Comparison of ENCODE assay signal across 28 mouse cellular contexts in the genomic region with DNA sequence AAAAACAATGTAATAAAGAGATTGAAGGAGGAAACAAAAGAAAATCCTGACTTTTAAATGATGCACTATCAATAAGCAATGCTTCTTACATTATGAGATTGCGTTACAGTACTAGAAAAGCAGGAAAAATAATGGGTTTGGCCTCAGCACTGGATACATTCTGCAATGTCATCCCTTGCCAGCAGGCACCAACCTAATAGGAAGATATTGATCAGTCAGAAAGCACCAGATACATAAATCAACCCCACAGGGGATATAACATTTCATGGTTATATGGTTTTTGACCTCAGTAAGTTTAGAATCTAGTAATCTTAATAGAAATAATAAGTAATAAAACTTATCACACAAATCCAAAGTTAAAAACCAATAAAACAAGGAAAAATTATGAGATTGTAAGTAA. TPM values are rescaled to one million over a fixed set of nuclear protein-coding genes. Genes with fewer than 3 reads are reported as not detected.
DNase-seq lines count a peak whose midpoint lies in the region; ATAC-seq and TF ChIP-seq lines count a peak whose summit lies in the region.
"Had no signal": no experiment of that assay in that cellular context is flagged by ENCODE, and none has a peak within 500 bp of the region (broad histone marks: within the 10 kb centered on the region; RNA-seq: fewer than 3 reads in every experiment).

No protein-coding gene starts in this region.

- no peak for TF ChIP-seq POLR2A in cortical plate, adult 2 months (IDR thresholded peaks at IDR 0.05; ENCODE audit: extremely low read depth, insufficient read depth, low read length)
- TF ChIP-seq POLR2A in kidney, adult 2 months (IDR thresholded peaks at IDR 0.05; ENCODE audit: low read depth, low read length): no peak

- TF ChIP-seq CTCF in layer of hippocampus, adult 2 months (conservative IDR thresholded peaks at IDR 0.05): peak; percentile 56
- TF ChIP-seq CTCF in cortical plate, adult 2 months (IDR thresholded peaks at IDR 0.05; ENCODE audit: extremely low read depth, insufficient read depth, low read length): no peak
- no peak for TF ChIP-seq CTCF in kidney, adult 2 months (conservative IDR thresholded peaks at IDR 0.05; ENCODE audit: insufficient read depth, insufficient read length, low read depth, low read length)

- peak overlapping the region; percentile 52; the same call in 1 of the 2 replicates for H3K4me2 ChIP-seq in midbrain, embryonic 16.5 days (ENCODE audit: low read length)
- H3K4me2 ChIP-seq: embryonic facial prominence, embryonic 12.5 days; heart, embryonic 15.5 days; liver, embryonic 15.5 days; lung, embryonic 15.5 days had no signal

- no peak overlapping the region for H3K9ac ChIP-seq in midbrain, embryonic 16.5 days (ENCODE audit: low read depth, low read length)
- H3K9ac ChIP-seq: embryonic facial prominence, embryonic 12.5 days; heart, embryonic 15.5 days; liver, embryonic 15.5 days; lung, embryonic 15.5 days had no signal

- H3K9me3 ChIP-seq in midbrain, embryonic 16.5 days (replicated peaks; ENCODE audit: control insufficient read depth, low read length, poor library complexity, severe bottlenecking): no peaks in the 10 kb centered on the region
- H3K9me3 ChIP-seq: embryonic facial prominence, embryonic 12.5 days; heart, embryonic 15.5 days; liver, embryonic 15.5 days; lung, embryonic 15.5 days had no signal

- ATAC-seq in midbrain, embryonic 16.5 days: no peak

- H3K36me3 ChIP-seq in midbrain, embryonic 16.5 days (ENCODE audit: control insufficient read depth, insufficient read depth, low read length): no peaks in the 10 kb centered on the region
- no peaks in the 10 kb centered on the region for H3K36me3 ChIP-seq in kidney, adult 2 months (ENCODE audit: control insufficient read depth, insufficient read depth, low read length)
- H3K36me3 ChIP-seq: embryonic facial prominence, embryonic 12.5 days; heart, embryonic 15.5 days; liver, embryonic 15.5 days; lung, embryonic 15.5 days had no signal

- DNase-seq in cerebellum, adult 9-10 months: peak; percentile 52
- no peak for DNase-seq in cerebellum, postnatal 4 days (ENCODE audit: low spot score in 2 of 2)
- no peak for DNase-seq in layer of hippocampus, adult 2 months (ENCODE audit: low spot score in 2 of 2)
- DNase-seq in layer of hippocampus, adult 9-10 months (ENCODE audit: low spot score): no peak
- DNase-seq in kidney, adult 2 months: no peak
- DNase-seq in layer of hippocampus, postnatal 10 days (ENCODE audit: low spot score in 2 of 2): no peak
- DNase-seq: adrenal gland, postnatal 14 days; cerebellum, postnatal 10 days; gastrocnemius, postnatal 36 days; heart, postnatal 36 days; kidney, adult 8-10 months; kidney, postnatal 10 days; left cerebral cortex, postnatal 4 days; liver; lung, postnatal 4 days; right cerebral cortex, postnatal 14 days; thymus, adult 2 months; thymus, postnatal 4 days had no signal

- 69% methylated on average over 1 of the region's 1 CpGs for WGBS in midbrain, embryonic 16.5 days
- WGBS in kidney, adult 2 months: 90% methylated on average over 1 of the region's 1 CpGs

- peak overlapping the region; percentile 95 for H3K27ac ChIP-seq in layer of hippocampus, adult 2 months
- H3K27ac ChIP-seq in cortical plate, adult 2 months (ENCODE audit: insufficient read depth, low read length): no peak overlapping the region
- no peak overlapping the region for H3K27ac ChIP-seq in midbrain, embryonic 16.5 days (ENCODE audit: low read length)
- H3K27ac ChIP-seq in kidney, adult 2 months (ENCODE audit: insufficient read depth, low read depth, low read length): no peak overlapping the region
- H3K27ac ChIP-seq: embryonic facial prominence, embryonic 12.5 days; heart, embryonic 15.5 days; liver, embryonic 15.5 days; lung, embryonic 15.5 days; stomach, postnatal 0 days had no signal

- no peaks in the 10 kb centered on the region; the same call in 1 of the 2 replicates for H3K4me1 ChIP-seq in cortical plate, adult 2 months (ENCODE audit: control insufficient read depth, insufficient read depth, low read length)
- H3K4me1 ChIP-seq in midbrain, embryonic 16.5 days (ENCODE audit: control insufficient read depth, insufficient read depth, low read length): peaks cover 12% of the 10 kb centered on the region; the same call in 1 of the 2 replicates
- H3K4me1 ChIP-seq in kidney, adult 2 months (ENCODE audit: control insufficient read depth, insufficient read depth, low read length): no peaks in the 10 kb centered on the region
- H3K4me1 ChIP-seq: liver, embryonic 15.5 days had no signal

- peak overlapping the region; percentile 89 for H3K4me3 ChIP-seq in layer of hippocampus, adult 2 months
- peak overlapping the region; percentile 97 for H3K4me3 ChIP-seq in cortical plate, adult 2 months (ENCODE audit: insufficient read depth, low read length)
- no peak overlapping the region for H3K4me3 ChIP-seq in midbrain, embryonic 16.5 days (ENCODE audit: low read depth, low read length)
- no peak overlapping the region for H3K4me3 ChIP-seq in kidney, adult 2 months (ENCODE audit: insufficient read depth, low read depth, low read length)
- H3K4me3 ChIP-seq: embryonic facial prominence, embryonic 12.5 days; erythroblast, embryonic 14.5 days; heart, embryonic 15.5 days; liver, embryonic 15.5 days; lung, embryonic 15.5 days had no signal

- no peaks in the 10 kb centered on the region for H3K27me3 ChIP-seq in midbrain, embryonic 16.5 days (ENCODE audit: control insufficient read depth, insufficient read depth, low read depth, low read length)
- H3K27me3 ChIP-seq in kidney, adult 2 months (replicated peaks; ENCODE audit: control insufficient read depth, insufficient read depth, low read length): no peaks in the 10 kb centered on the region; the same call in 1 of the 2 replicates
- H3K27me3 ChIP-seq: heart, embryonic 15.5 days had no signal

RNA-seq across cellular contexts. Expression of a gene that starts 3.1 kb away (rescaled TPM):
- 1,000 to 10,000 TPM; 2,121 to 2,268 TPM for total RNA-seq in layer of hippocampus, adult 2 months (2021)
- polyA plus RNA-seq in cortical plate, adult 2 months (2012; rRNA removed): 2,914 and 2,964 TPM in 2 replicates
- 175 and 244 TPM in 2 replicates for polyA plus RNA-seq in midbrain, embryonic 16.5 days (2015; fragmentation: Nextera tagmentation; extraction: Ambion mirVana)
- 0.39 and 1.9 TPM in 2 replicates for polyA plus RNA-seq in kidney, adult 2 months (2012; rRNA removed)
- 1,000 to 10,000 TPM; 1,087 to 1,219 TPM for total RNA-seq in layer of hippocampus, postnatal 10 days (2021)
- total RNA-seq: gastrocnemius, adult 18-20 months; gastrocnemius, postnatal 36 days; megakaryocyte-erythroid progenitor cell, adult 5-6 weeks had no signal

Comparison
In these comparisons a context has a peak if more than half of its experiments do, and no peak if none do; other contexts are left out.
1. H3K4me3 ChIP-seq: peak in layer of hippocampus, adult 2 months (single experiment) and cortical plate, adult 2 months (single experiment); none in midbrain, embryonic 16.5 days (single experiment) and kidney, adult 2 months (single experiment).
2. RNA of a gene that starts 3.1 kb away (polyA plus RNA-seq): 2,914 to 2,964 TPM in cortical plate, adult 2 months and 175 to 244 TPM in midbrain, embryonic 16.5 days; 0.39 to 1.9 TPM in kidney, adult 2 months; every median in the first group is over 10 times any median in the second.